Mouse (Mus musculus) C2C12 (cell line): ENCODE measurements around the gene Raet1e. TPM values are rescaled to one million over a fixed set of nuclear protein-coding genes. Genes with fewer than 3 reads are reported as not detected.
"Not testable (repeated sequence)": the region's sequence is repeated elsewhere in the genome, so short reads cannot be mapped to it uniquely, and the experiment has no call there.

Source experiments
- H3K27me3 ChIP-seq: one replicate; pipeline ENCODE4 v1.6.1; 2011; ENCODE audit not compliant: control insufficient read depth, insufficient read depth, insufficient read length
- H3K36me3 ChIP-seq: one replicate; pipeline ENCODE4 v1.6.1; 2011; ENCODE audit not compliant: control insufficient read depth, insufficient read depth
- H3K4me3 ChIP-seq: one replicate; pipeline ENCODE4 v1.5.1; 2011; ENCODE audit warnings: mild to moderate bottlenecking, control low read depth; ENCODE audit not compliant: poor library complexity, insufficient read depth, severe bottlenecking
- H3K79me2 ChIP-seq: one replicate; pipeline ENCODE4 v1.6.1; 2011; ENCODE audit not compliant: control insufficient read depth, insufficient read depth
- H3K79me3 ChIP-seq: one replicate; pipeline ENCODE4 v1.6.1; 2011; ENCODE audit warnings: low read depth, control low read depth
- H3ac ChIP-seq: one replicate; pipeline ENCODE3; 2011; ENCODE audit warnings: low read depth; ENCODE audit not compliant: control insufficient read depth, insufficient read length
- CEBPB ChIP-seq: IDR thresholded peaks from one replicate; pipeline ENCODE4 v1.6.1; 2011; ENCODE audit warnings: low read depth, mild to moderate bottlenecking, control low read depth, moderate library complexity
- CTCF ChIP-seq: IDR thresholded peaks from one replicate; pipeline ENCODE4 v1.5.1; 2011; ENCODE audit not compliant: control insufficient read depth, insufficient read depth, insufficient read length
- FOSL1 ChIP-seq: IDR thresholded peaks from one replicate; pipeline ENCODE4 v1.8.0; 2011; ENCODE audit warnings: mild to moderate bottlenecking, low read length; ENCODE audit not compliant: poor library complexity, insufficient read depth, severe bottlenecking
- MAX ChIP-seq: IDR thresholded peaks from one replicate; pipeline ENCODE4 v1.6.1; 2011; ENCODE audit warnings: mild to moderate bottlenecking, control low read depth
- MYOD1 ChIP-seq: IDR thresholded peaks from one replicate; pipeline ENCODE4 v1.6.1; 2011; ENCODE audit warnings: low read depth; ENCODE audit not compliant: control insufficient read depth, insufficient read length
- MYOG ChIP-seq: IDR thresholded peaks from one replicate; pipeline ENCODE4 v1.6.1; 2011; ENCODE audit not compliant: control insufficient read depth, insufficient read length; ENCODE audit errors: extremely low read depth
- USF1 ChIP-seq: IDR thresholded peaks from one replicate; pipeline ENCODE4 v1.6.1; 2011; ENCODE audit warnings: low read depth, mild to moderate bottlenecking, control low read depth, moderate library complexity
- polyA plus RNA-seq: library from polyadenylated mRNA; unstranded; fragments of >200 nt; fragmentation: generic; extraction: Trizol; gene quantifications from one replicate; pipeline ENCODE4 v1.2.1, GENCODE M21; 2012; ENCODE audit warnings: missing spikeins

Gene Raet1e
- polyA plus RNA-seq, 1 experiment: 15.0 TPM

- not testable (repeated sequence) for H3K36me3 ChIP-seq, H3K4me3 ChIP-seq, H3K27me3 ChIP-seq, H3ac ChIP-seq, H3K79me2 ChIP-seq, H3K79me3 ChIP-seq
- peak; percentile 18 for TF ChIP-seq CTCF
Observed at GRCm38 (mm10) chr10:22212012-22212696, 53.8 kb downstream of the Raet1e start.

- not testable (repeated sequence) for H3K27me3 ChIP-seq, H3K79me2 ChIP-seq, H3K36me3 ChIP-seq, H3ac ChIP-seq, H3K79me3 ChIP-seq, H3K4me3 ChIP-seq
Observed at GRCm38 (mm10) chr10:22223474-22224349, 65.3 kb downstream of the Raet1e start.

GRCm38 (mm10) chr10:22265060-22265459 is 106.7 kb downstream of the Raet1e start:
- Histone ChIP-seq H3K4me3 (no peak overlapping the region), H3K79me3 (no peaks in the 10 kb centered on the region), H3ac (no peak overlapping the region), H3K36me3 (no peaks in the 10 kb centered on the region), H3K79me2 (no peaks in the 10 kb centered on the region), H3K27me3 (no peaks in the 10 kb centered on the region)
- TF ChIP-seq MAX: no peak
- no peak for TF ChIP-seq CEBPB
- no peak for TF ChIP-seq MYOD1
- TF ChIP-seq FOSL1: no peak

GRCm38 (mm10) chr10:22270879-22271786 is 112.8 kb downstream of the Raet1e start:
- not testable (repeated sequence) for H3K36me3 ChIP-seq, H3K79me2 ChIP-seq, H3K79me3 ChIP-seq, H3ac ChIP-seq, H3K4me3 ChIP-seq
- H3K27me3 ChIP-seq: peaks cover 14% of the 10 kb centered on the region

- H3K27me3 ChIP-seq: peaks cover 14% of the 10 kb centered on the region
- not testable (repeated sequence) for H3K4me3 ChIP-seq, H3ac ChIP-seq
Observed at GRCm38 (mm10) chr10:22272914-22273683, 114.7 kb downstream of the Raet1e start.

GRCm38 (mm10) chr10:22273684-22274305 is 115.4 kb downstream of the Raet1e start:
- Histone ChIP-seq H3K36me3 (no peaks in the 10 kb centered on the region), H3K79me3 (no peaks in the 10 kb centered on the region), H3K79me2 (no peaks in the 10 kb centered on the region), H3K4me3 (no peak overlapping the region), H3ac (no peak overlapping the region), H3K27me3 (peaks cover 14% of the 10 kb centered on the region)
- TF ChIP-seq MYOD1 (no peak), MYOG (no peak), FOSL1 (no peak), CEBPB (no peak), CTCF (no peak), USF1 (no peak), MAX (no peak)

More at GRCm38 (mm10) chr10:22272914-22273683, 114.7 kb downstream of the Raet1e start:
- not testable (repeated sequence) for H3K79me3 ChIP-seq, H3K36me3 ChIP-seq, H3K79me2 ChIP-seq
